Mouse (Mus musculus) hindbrain, embryonic 11.5 days (tissue): ENCODE results near the gene Slc24a2. TPM values are rescaled to one million over a fixed set of nuclear protein-coding genes. Genes with fewer than 3 reads are reported as not detected.

ENCODE experiments used
- ATAC-seq: fragments of 200-750 bp; cut with Nextera tagmentation; 2 replicates; pipeline ENCODE4 v1.8.0; 2017; ENCODE audit warnings: mild to moderate bottlenecking, moderate TSS enrichment, moderate library complexity; ENCODE audit not compliant: low FRiP score
- DNase-seq: peaks from one replicate; pipeline ENCODE4 v3.0.0-alpha.2; 2015; ENCODE audit warnings: low spot score
- H3K27ac ChIP-seq: fragments of 300-500 bp; sonication (generic); 2 replicates; pipeline ENCODE4 v1.5.1; 2014; ENCODE audit warnings: mild to moderate bottlenecking, low read depth, low read length
- H3K27me3 ChIP-seq: fragments of 300-500 bp; sonication (generic); 2 replicates; pipeline ENCODE4 v1.6.1; 2014; ENCODE audit warnings: mild to moderate bottlenecking, low read length, moderate library complexity, mixed read lengths; ENCODE audit not compliant: control insufficient read depth, insufficient read depth
- H3K36me3 ChIP-seq: fragments of 300-500 bp; sonication (generic); 2 replicates; pipeline ENCODE4 v1.6.1; 2014; ENCODE audit warnings: mild to moderate bottlenecking, low read length, moderate library complexity, mixed read lengths; ENCODE audit not compliant: control insufficient read depth, insufficient read depth
- H3K4me1 ChIP-seq: fragments of 300-500 bp; sonication (generic); replicated peaks from 2 replicates; pipeline ENCODE4 v1.6.1; 2014; ENCODE audit warnings: low read length, mixed read lengths; ENCODE audit not compliant: control insufficient read depth, insufficient read depth
- H3K4me2 ChIP-seq: fragments of 300-500 bp; sonication (generic); replicated peaks from 2 replicates; pipeline ENCODE4 v1.6.1; 2014; ENCODE audit warnings: mild to moderate bottlenecking, low read depth, low read length
- H3K4me3 ChIP-seq: fragments of 300-500 bp; sonication (generic); 2 replicates; pipeline ENCODE4 v1.5.1; 2014; ENCODE audit warnings: low read depth, low read length
- H3K9ac ChIP-seq: fragments of 300-500 bp; sonication (generic); 2 replicates; pipeline ENCODE4 v1.6.1; 2014; ENCODE audit warnings: low read depth, low read length
- H3K9me3 ChIP-seq: fragments of 300-500 bp; sonication (generic); 2 replicates; pipeline ENCODE4 v1.6.1; 2016; ENCODE audit warnings: low read length; ENCODE audit not compliant: control insufficient read depth
- WGBS: fragments of 180-500 bp; shearing (Covaris S2); extraction: QIAGEN DNeasy Blood & Tissue Kit; methylation state at CpG from one replicate; pipeline ENCODE4 v1.1.7; 2014; 5-methylcytosine and 5-hydroxymethylcytosine counted together
- polyA plus RNA-seq: library from polyadenylated mRNA; unstranded; fragments of >200 nt; fragmentation: Nextera tagmentation; extraction: Ambion mirVana; gene quantifications from 2 replicates; pipeline ENCODE4 v1.2.1, GENCODE M21; 2014

Slc24a2 gene
- polyA plus RNA-seq, 1 experiment from 2014 or later, result 0.36 TPM

DNA sequence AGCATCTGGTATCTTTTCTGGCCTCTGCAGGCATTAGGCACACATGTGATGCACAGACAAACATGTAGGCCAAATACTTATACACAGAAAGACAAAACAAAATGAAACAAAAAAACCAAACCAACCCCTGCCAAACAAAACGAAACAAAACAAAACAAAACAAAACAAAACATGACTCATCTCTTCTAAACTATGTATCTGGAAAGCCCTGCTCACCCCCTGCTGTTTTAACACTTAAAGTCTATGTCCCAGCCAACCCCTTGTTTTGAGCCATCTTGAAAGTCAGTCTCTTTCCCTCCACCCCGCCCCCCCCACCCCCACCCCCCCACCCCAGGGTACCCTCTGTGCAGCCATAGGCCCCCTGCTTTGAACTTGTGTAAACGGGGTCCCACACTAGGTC, 293.6 kb downstream of the Slc24a2 start:
- Histone ChIP-seq H3K4me3 (no peak overlapping the region), H3K4me2 (no peak overlapping the region), H3K27me3 (no peaks in the 10 kb centered on the region), H3K4me1 (no peaks in the 10 kb centered on the region), H3K9me3 (no peaks in the 10 kb centered on the region), H3K9ac (no peak overlapping the region), H3K27ac (no peak overlapping the region), H3K36me3 (no peaks in the 10 kb centered on the region)
- ATAC-seq (no peak), DNase-seq (no peak)
- 54% methylated on average over 3 of the region's 3 CpGs for WGBS

GRCm38 (mm10) chr4:86936217-86936616, 294.1 kb downstream of the Slc24a2 start:
- Histone ChIP-seq H3K4me2 (no peak overlapping the region), H3K27ac (no peak overlapping the region), H3K9me3 (no peaks in the 10 kb centered on the region), H3K36me3 (no peaks in the 10 kb centered on the region), H3K4me3 (no peak overlapping the region), H3K9ac (no peak overlapping the region), H3K4me1 (no peaks in the 10 kb centered on the region), H3K27me3 (no peaks in the 10 kb centered on the region)
- no peak for DNase-seq
- 89% methylated on average over 9 of the region's 9 CpGs for WGBS
- no peak for ATAC-seq
